Mouse (Mus musculus) hindbrain, embryonic 15.5 days (tissue): ENCODE data around the gene Stub1. TPM values are rescaled to one million over a fixed set of nuclear protein-coding genes. Genes with fewer than 3 reads are reported as not detected.

Experiments
- ATAC-seq: fragments of 200-750 bp; cut with Nextera tagmentation; 2 replicates; pipeline ENCODE4 v1.8.0; 2017; ENCODE audit warnings: low read depth, moderate number of reproducible peaks, moderate TSS enrichment; ENCODE audit not compliant: low FRiP score
- H3K27ac ChIP-seq: fragments of 300-500 bp; sonication (generic); replicated peaks from 2 replicates; pipeline ENCODE4 v1.5.1; 2015; ENCODE audit warnings: mild to moderate bottlenecking, inconsistent platforms
- H3K27me3 ChIP-seq: fragments of 300-500 bp; sonication (generic); 2 replicates; pipeline ENCODE4 v1.6.1; 2015; ENCODE audit warnings: control low read depth, inconsistent platforms
- H3K36me3 ChIP-seq: fragments of 300-500 bp; sonication (generic); 2 replicates; pipeline ENCODE4 v1.6.1; 2015; ENCODE audit warnings: control low read depth, inconsistent platforms
- H3K4me1 ChIP-seq: fragments of 300-500 bp; sonication (generic); replicated peaks from 2 replicates; pipeline ENCODE4 v1.6.1; 2015; ENCODE audit warnings: control low read depth, inconsistent platforms
- H3K4me2 ChIP-seq: fragments of 300-500 bp; sonication (generic); 2 replicates; pipeline ENCODE4 v1.6.1; 2015; ENCODE audit warnings: moderate library complexity, mild to moderate bottlenecking, inconsistent platforms
- H3K4me3 ChIP-seq: fragments of 300-500 bp; sonication (generic); 2 replicates; pipeline ENCODE4 v1.5.1; 2015; ENCODE audit warnings: mild to moderate bottlenecking, inconsistent platforms
- H3K9ac ChIP-seq: fragments of 300-500 bp; sonication (generic); 2 replicates; pipeline ENCODE4 v1.6.1; 2015; ENCODE audit warnings: inconsistent platforms
- H3K9me3 ChIP-seq: fragments of 300-500 bp; sonication (generic); 2 replicates; pipeline ENCODE4 v1.6.1; 2016; ENCODE audit warnings: control low read depth, inconsistent platforms
- WGBS: fragments of 180-500 bp; shearing (Covaris S2); methylation state at CpG from one replicate; pipeline ENCODE4 v1.1.7; 2015; 5-methylcytosine and 5-hydroxymethylcytosine counted together
- polyA plus RNA-seq: library from polyadenylated mRNA; unstranded; fragments of >200 nt; fragmentation: Nextera tagmentation; extraction: Ambion mirVana; gene quantifications from 2 replicates; pipeline ENCODE4 v1.2.1, GENCODE M21; 2015

The Stub1 gene
- polyA plus RNA-seq, 1 experiment from 2014 or later = 382 TPM

DNA sequence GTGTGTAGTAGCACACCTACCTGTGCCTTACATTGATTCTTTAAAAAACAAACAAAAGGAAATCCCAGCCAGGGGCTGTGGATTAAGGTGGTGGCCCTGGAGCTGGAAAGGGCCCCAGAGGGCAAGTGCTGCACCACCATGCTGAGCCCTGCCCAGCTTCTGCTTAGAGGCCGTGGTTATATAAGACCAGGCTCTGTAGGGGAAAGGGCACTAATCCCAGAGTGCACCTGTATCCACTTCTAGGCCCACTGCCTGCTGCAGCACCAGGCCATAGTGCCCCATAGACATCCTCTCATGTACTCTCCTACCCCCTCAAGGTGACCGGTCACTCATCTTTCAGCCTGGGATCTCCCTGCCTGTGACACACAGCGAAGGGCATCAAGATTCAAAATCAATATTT, 33.0 kb upstream of the Stub1 start:
- 88% methylated on average over 3 of the region's 3 CpGs for WGBS
- no peak overlapping the region for H3K27ac ChIP-seq
- no peak overlapping the region for H3K9ac ChIP-seq
- no peak overlapping the region for H3K4me2 ChIP-seq
- no peaks in the 10 kb centered on the region for H3K9me3 ChIP-seq
- ATAC-seq = no peak
- no peaks in the 10 kb centered on the region for H3K36me3 ChIP-seq
- no peak overlapping the region for H3K4me3 ChIP-seq
- no peaks in the 10 kb centered on the region for H3K27me3 ChIP-seq
- H3K4me1 ChIP-seq = peaks cover 29% of the 10 kb centered on the region

DNA sequence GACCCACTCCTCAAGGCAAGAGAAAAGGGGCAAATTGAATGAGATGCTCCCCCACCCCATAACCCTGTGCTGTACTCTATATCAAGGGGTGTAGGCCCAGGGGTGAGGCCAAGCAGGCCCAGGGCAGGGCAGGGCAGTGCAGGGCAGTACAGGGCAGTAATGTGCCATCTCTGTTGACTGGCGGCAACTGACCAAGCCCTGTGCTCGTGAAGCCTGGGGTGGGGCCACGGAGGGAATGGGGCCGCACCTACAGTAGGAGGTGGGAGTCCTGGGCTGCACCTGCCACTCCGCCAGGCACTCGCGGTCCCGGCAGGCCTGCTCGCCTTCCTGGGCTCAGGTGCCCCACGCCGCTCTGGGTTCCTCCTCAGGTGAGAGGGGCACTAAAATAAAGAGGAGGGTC, 32.1 kb upstream of the Stub1 start:
- Histone ChIP-seq H3K4me1 (peaks cover 38% of the 10 kb centered on the region), H3K36me3 (no peaks in the 10 kb centered on the region), H3K27me3 (no peaks in the 10 kb centered on the region), H3K27ac (no peak overlapping the region), H3K4me2 (no peak overlapping the region), H3K4me3 (no peak overlapping the region), H3K9ac (no peak overlapping the region), H3K9me3 (no peaks in the 10 kb centered on the region)
- WGBS = 92% methylated on average over 11 of the region's 11 CpGs
- ATAC-seq = no peak

DNA sequence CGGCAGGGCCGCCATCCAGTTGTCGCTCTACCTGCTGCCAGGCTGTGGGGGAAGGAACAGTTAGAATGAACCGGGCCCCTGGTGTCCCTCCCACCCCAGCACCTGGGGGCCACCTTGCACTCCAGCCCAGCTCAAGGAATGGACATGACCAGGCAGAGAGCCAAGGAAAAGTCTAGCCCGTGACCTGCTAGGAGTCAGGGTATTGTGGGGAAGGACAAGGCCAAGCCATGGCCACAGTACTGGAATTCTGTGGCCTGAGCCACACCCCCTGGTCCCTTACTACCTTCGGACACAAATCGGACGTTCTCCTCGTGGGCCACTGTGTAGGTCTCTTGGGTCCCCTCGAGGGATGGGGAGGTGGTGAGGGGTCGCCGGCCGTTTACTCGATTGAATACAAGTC, 31.1 kb upstream of the Stub1 start:
- WGBS = 90% methylated on average over 14 of the region's 14 CpGs
- ATAC-seq = no peak

DNA sequence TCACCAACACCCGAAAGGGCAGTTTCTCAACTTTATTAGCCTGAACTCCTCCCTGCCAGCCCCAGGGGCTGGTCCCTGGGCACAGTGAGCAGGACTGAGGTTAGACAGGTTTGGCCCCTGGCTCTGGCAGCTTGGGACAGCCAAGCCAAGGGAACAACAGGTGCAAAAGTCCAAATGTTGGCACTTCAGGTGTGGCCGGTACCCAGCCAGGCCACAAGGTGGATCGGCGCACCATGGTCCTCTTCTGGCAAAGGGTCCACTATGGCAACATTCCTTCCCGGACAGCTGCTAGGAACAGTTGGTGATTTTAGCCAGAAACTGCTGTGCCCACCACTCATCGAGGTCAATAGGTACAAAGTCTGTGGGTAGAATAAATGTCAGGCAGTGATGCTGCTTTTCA, 30.5 kb upstream of the Stub1 start:
- Histone ChIP-seq H3K9me3 (no peaks in the 10 kb centered on the region), H3K27me3 (no peaks in the 10 kb centered on the region), H3K4me1 (peaks cover 36% of the 10 kb centered on the region), H3K4me3 (no peak overlapping the region), H3K36me3 (no peaks in the 10 kb centered on the region), H3K9ac (no peak overlapping the region), H3K4me2 (no peak overlapping the region), H3K27ac (no peak overlapping the region)
- no peak for ATAC-seq
- WGBS = 94% methylated on average over 6 of the region's 6 CpGs

More for the DNA sequence above, 31.1 kb upstream of the Stub1 start:
- Histone ChIP-seq H3K4me1 (peaks cover 40% of the 10 kb centered on the region), H3K27ac (no peak overlapping the region), H3K4me2 (no peak overlapping the region), H3K36me3 (no peaks in the 10 kb centered on the region), H3K9me3 (no peaks in the 10 kb centered on the region), H3K27me3 (no peaks in the 10 kb centered on the region), H3K4me3 (no peak overlapping the region), H3K9ac (no peak overlapping the region)

DNA sequence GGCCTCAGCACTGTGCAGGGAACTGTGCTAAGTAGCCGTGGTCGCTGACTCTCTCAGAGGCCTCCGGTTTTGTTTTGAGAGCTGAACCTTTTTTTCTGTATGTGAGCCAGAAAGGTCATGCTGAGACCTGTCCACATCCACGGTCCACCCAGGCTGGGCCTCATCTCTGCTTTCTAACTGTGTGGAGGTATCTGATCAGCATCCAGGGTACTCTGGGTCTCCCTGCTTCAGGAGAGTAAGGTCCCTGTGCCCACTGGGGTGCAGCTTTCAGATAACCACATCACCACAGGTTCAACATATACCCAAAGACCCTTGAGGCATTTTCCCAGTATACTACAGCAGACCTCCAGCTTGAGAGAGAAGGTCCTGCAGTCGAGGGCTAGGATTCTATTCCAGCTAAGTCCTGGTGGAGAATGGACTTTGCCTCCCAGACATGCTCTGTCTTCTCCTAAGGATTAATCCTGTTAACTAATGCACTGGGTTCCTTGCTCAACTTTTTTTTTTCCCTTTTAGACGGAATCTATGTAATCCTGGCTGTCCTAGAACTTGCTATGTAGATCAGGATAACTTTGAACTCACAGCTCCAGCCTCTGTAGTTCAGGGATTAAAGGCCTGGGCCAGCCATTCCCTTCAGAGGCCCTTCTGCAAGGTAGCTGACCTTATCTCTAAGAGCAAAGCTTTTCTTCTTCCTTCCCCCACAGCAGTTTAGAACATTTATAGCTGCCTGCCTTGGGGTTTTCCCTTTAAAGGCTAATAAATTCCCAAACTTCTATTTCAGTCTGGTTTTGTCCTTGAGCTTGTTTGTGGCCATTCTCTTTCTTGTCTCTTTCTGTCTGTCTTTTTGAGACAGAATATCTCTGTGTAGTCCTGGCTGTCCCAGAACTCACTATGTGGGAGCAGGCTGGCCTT, 28.8 kb upstream of the Stub1 start:
- peaks cover 23% of the 10 kb centered on the region for H3K4me1 ChIP-seq
- no peaks in the 10 kb centered on the region for H3K36me3 ChIP-seq
- H3K27me3 ChIP-seq = no peaks in the 10 kb centered on the region
- peak overlapping the region; percentile 81 for H3K27ac ChIP-seq
- H3K9me3 ChIP-seq = no peaks in the 10 kb centered on the region
- peak overlapping the region; percentile 92 for H3K4me2 ChIP-seq
- 12% methylated on average over 6 of the region's 6 CpGs for WGBS
- no peak for ATAC-seq
- H3K9ac ChIP-seq = peak overlapping the region; percentile 69
- peak overlapping the region; percentile 65 for H3K4me3 ChIP-seq

DNA sequence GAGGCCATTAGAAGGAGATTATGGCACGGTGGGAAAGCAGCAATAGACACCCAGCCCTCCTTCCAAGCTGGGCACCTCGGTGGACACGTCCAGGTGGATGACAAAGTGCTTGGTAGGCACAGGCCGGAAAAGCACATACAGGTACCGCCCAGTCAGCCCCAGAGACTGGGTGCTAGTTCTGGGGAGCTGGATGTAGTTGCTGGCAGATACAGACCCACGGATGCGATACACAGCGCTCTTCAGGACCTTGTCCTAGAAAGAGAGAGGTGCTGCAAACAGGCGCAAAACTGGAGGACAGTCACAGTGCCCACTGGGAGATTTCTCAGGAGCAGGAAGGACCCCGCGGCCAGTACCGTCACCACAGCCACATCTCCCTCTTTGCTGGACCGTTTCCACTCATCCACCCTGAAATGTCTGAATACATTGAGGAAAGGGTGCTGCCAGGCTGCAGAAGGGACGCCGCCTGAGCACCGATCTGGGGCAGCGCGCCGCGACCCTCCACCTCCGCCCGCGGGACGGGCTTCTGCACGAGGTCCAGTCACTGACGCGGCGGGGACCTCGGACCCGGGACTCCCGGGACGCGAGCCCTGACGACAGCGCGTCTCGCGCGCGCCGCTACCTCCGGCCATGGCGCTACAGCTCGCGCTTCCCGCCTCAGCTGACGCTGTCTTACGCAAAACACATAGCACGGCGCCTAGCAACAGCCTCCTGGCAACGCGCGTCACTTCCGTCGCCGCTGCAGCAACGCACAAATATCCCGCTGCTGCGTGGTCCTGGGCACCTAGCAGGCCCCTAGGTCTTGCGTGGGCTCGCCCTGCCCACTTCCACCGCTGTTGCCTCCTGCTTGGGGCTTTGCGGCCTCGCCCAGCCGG, 27.9 kb upstream of the Stub1 start, which contains the start of gene Wdr90:
Gene Wdr90, minus strand, starts transcription at position 670 of the 872 bp plus-strand sequence.
- 3% methylated on average over 65 of the region's 65 CpGs for WGBS

DNA sequence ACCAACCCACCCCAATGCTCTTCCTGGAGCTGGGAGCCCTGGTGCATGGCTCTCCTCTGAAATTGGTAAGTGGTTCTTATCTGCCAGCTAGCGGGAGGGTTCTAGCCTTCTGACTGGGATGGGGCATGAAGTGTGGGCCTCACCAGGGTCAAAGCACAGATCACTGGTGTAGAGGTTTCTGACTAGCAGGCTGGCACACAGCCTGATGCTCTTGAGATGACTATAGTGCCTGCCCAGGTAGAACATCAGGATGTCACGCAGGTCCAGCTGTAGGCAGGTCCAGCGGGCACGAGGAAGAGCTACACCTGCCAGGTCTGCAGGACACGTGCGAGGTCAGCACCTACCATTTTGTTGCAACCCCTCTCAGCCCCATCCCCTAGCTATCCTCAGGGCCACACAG, 27.0 kb upstream of the Stub1 start:
- Histone ChIP-seq H3K36me3 (no peaks in the 10 kb centered on the region), H3K9ac (no peak overlapping the region), H3K9me3 (no peaks in the 10 kb centered on the region), H3K4me3 (0 out of 2 replicates have a peak overlapping the region, but pooled peaks have one; percentile 65), H3K4me2 (peak overlapping the region; percentile 92; the same call in 1 of the 2 replicates), H3K4me1 (peaks cover 18% of the 10 kb centered on the region), H3K27ac (no peak overlapping the region), H3K27me3 (no peaks in the 10 kb centered on the region)
- ATAC-seq = no peak
- WGBS = 91% methylated on average over 6 of the region's 6 CpGs

More for the DNA sequence above, 27.9 kb upstream of the Stub1 start, which contains the start of gene Wdr90:
- Histone ChIP-seq H3K9ac (peak within 1 kb of the TSS; percentile 69), H3K9me3 (no peaks in the 10 kb centered on the region), H3K4me3 (peak within 1 kb of the TSS; percentile 65), H3K27me3 (no peaks in the 10 kb centered on the region), H3K4me1 (peaks cover 18% of the 10 kb centered on the region), H3K27ac (peak within 1 kb of the TSS; percentile 81), H3K4me2 (peak within 1 kb of the TSS; percentile 92), H3K36me3 (no peaks in the 10 kb centered on the region)
- peak; percentile 93 for ATAC-seq

DNA sequence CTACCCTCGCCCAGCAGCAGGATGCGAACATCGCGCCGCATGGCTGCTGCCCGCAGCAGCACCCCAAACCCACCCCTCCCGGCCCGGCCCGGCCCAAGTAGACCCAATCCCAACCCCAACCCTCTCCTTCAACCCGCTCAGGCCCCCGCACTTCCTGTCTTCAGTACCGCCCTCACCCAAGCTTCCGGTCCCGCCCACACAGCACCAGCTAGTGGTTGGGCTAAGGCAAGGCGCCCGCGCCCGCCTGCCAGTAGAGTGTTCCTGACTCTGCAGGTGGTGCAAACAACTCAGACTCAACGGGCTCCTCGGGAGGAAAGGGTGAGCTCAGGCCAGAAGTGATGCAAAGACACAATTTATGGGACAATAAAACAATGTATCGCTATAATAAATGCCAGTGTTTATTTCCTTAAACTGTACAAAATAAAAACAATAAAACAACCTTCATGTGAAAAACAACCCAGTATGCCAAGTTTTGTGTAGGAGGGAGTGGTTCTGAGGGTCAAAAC, 11.2 kb upstream of the Stub1 start, which contains the start of gene Rhot2:
Gene Rhot2, minus strand, starts transcription at position 456 of the 506 bp plus-strand sequence.
- no peaks in the 10 kb centered on the region for H3K9me3 ChIP-seq
- peak; percentile 88 for ATAC-seq
- H3K27ac ChIP-seq = peak within 1 kb of the TSS; percentile 69
- 1% methylated on average over 21 of the region's 21 CpGs for WGBS
- peak within 1 kb of the TSS; percentile 93 for H3K4me2 ChIP-seq
- H3K9ac ChIP-seq = peak within 1 kb of the TSS; percentile 71
- peaks cover 40% of the 10 kb centered on the region for H3K36me3 ChIP-seq
- H3K4me3 ChIP-seq = peak within 1 kb of the TSS; percentile 95
- H3K4me1 ChIP-seq = peaks cover 19% of the 10 kb centered on the region
- no peaks in the 10 kb centered on the region for H3K27me3 ChIP-seq

DNA sequence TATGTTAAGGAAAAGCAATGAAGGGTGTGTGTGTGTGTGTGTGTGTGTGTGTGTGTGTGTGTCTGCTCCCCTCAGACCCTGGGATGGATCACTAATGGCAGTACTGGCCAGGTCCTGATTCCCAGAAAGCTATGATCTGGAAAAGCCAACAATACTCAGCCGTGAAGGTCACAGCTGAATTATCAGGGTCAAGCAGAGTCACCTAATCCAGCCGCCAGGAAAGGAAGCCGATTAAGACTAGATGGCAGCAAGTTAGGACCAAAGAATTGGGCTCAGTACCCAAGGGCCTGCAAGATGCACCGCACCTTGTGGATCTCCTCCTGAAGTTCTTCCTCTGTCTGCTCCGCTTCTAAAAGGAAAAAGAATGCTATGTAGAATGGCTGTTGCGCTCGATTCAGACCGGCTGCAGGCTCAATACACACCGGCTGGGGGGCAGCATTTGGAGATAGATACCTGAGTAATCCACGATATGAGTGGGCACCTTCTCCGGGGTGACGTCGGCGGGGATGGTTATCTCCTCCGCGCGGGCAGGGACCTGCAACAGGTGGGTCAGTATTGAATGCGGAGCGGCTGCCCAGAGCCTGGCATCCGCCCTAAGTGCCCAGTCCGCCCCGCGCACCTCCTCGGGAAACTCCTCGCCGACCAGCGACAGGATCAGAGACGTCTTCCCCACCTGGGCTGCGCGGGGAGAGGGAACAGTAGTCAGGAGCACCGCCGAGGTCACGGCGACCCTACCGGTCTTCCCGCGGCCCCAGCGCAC, 10.6 kb upstream of the Stub1 start:
- H3K4me1 ChIP-seq = peaks cover 19% of the 10 kb centered on the region
- H3K9ac ChIP-seq = peak overlapping the region; percentile 71
- H3K4me3 ChIP-seq = peak overlapping the region; percentile 95
- H3K9me3 ChIP-seq = no peaks in the 10 kb centered on the region
- peak overlapping the region; percentile 69 for H3K27ac ChIP-seq
- 3% methylated on average over 37 of the region's 38 CpGs for WGBS
- peak; percentile 52 for ATAC-seq
- H3K27me3 ChIP-seq = no peaks in the 10 kb centered on the region
- H3K36me3 ChIP-seq = peaks cover 46% of the 10 kb centered on the region
- peak overlapping the region; percentile 93 for H3K4me2 ChIP-seq

DNA sequence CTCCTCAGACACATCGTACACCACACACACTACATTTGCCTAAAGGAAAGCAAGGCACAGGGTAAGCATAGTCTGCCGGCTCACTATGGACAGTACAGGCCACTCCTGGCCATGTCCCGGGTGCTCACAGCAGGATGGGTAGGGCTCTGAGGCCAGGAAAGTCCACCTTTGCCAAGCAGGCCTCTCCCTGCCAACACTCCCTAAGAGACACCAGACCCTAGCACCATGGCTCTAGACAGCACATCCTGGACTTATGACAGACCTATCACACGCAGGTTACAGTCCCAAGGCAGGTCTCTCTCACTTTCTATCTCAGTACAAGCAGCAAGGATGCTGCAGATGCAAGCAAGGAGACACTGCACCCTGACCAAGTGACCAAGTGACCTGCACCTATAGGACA, 9.9 kb upstream of the Stub1 start:
- Histone ChIP-seq H3K4me3 (peak overlapping the region; percentile 95), H3K27me3 (no peaks in the 10 kb centered on the region), H3K9ac (0 out of 2 replicates have a peak overlapping the region, but pooled peaks have one; percentile 71), H3K36me3 (peaks cover 46% of the 10 kb centered on the region), H3K9me3 (no peaks in the 10 kb centered on the region), H3K4me1 (peaks cover 21% of the 10 kb centered on the region), H3K27ac (no peak overlapping the region), H3K4me2 (peak overlapping the region; percentile 93)
- no peak for ATAC-seq
- WGBS = 93% methylated on average over 4 of the region's 4 CpGs

DNA sequence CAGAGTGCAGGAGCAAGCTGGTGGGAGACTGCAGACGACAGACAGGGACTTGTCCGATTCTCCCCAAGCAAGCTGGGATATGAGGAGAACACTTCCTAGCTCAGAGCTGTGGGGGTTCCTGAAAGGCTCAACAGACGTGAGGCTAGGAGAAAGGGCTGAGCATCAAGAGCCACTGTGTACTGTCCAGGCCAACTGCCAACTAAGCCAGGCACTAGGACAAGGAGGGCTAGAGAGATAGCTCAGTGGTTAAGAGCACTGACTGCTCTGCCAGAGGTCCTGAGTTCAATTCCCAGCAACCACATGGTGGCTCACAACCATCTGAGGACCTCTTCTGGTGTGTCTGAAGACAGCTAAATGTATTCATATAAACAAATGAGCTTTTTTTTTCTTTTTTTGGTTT, 9.3 kb upstream of the Stub1 start:
- H3K27ac ChIP-seq = no peak overlapping the region
- ATAC-seq = no peak
- WGBS = 90% methylated on average over 3 of the region's 3 CpGs
- no peak overlapping the region for H3K9ac ChIP-seq
- H3K4me3 ChIP-seq = no peak overlapping the region
- H3K4me2 ChIP-seq = no peak overlapping the region
- no peaks in the 10 kb centered on the region for H3K9me3 ChIP-seq
- H3K27me3 ChIP-seq = no peaks in the 10 kb centered on the region
- peaks cover 46% of the 10 kb centered on the region for H3K36me3 ChIP-seq
- H3K4me1 ChIP-seq = peaks cover 27% of the 10 kb centered on the region
